Mouse (Mus musculus) midbrain, embryonic 13.5 days (tissue): ENCODE measurements around the gene Fkbpl. TPM values are rescaled to one million over a fixed set of nuclear protein-coding genes. Genes with fewer than 3 reads are reported as not detected.

Experiments
- ATAC-seq: fragments of 200-750 bp; cut with Nextera tagmentation; 2 replicates; pipeline ENCODE4 v1.8.0; 2017; ENCODE audit warnings: mild to moderate bottlenecking, moderate TSS enrichment, moderate library complexity
- H3K27ac ChIP-seq: fragments of 300-500 bp; sonication (generic); 2 replicates; pipeline ENCODE4 v1.5.1; 2015; ENCODE audit warnings: inconsistent platforms, mild to moderate bottlenecking, moderate library complexity
- H3K27me3 ChIP-seq: fragments of 300-500 bp; sonication (generic); 2 replicates; pipeline ENCODE4 v1.6.1; 2015; ENCODE audit warnings: mild to moderate bottlenecking, inconsistent platforms
- H3K36me3 ChIP-seq: fragments of 300-500 bp; sonication (generic); 2 replicates; pipeline ENCODE4 v1.6.1; 2015; ENCODE audit warnings: mild to moderate bottlenecking, inconsistent platforms
- H3K4me1 ChIP-seq: fragments of 300-500 bp; sonication (generic); replicated peaks from 2 replicates; pipeline ENCODE4 v1.6.1; 2015; ENCODE audit warnings: inconsistent platforms
- H3K4me2 ChIP-seq: fragments of 300-500 bp; sonication (generic); replicated peaks from 2 replicates; pipeline ENCODE4 v1.6.1; 2015; ENCODE audit warnings: moderate library complexity, mild to moderate bottlenecking, inconsistent platforms
- H3K4me3 ChIP-seq: fragments of 300-500 bp; sonication (generic); replicated peaks from 2 replicates; pipeline ENCODE4 v1.5.1; 2015; ENCODE audit warnings: mild to moderate bottlenecking, inconsistent platforms
- H3K9ac ChIP-seq: fragments of 300-500 bp; sonication (generic); replicated peaks from 2 replicates; pipeline ENCODE4 v1.6.1; 2015; ENCODE audit warnings: mild to moderate bottlenecking, inconsistent platforms
- H3K9me3 ChIP-seq: fragments of 300-500 bp; sonication (generic); 2 replicates; pipeline ENCODE4 v1.6.1; 2016; ENCODE audit warnings: mild to moderate bottlenecking, inconsistent platforms
- WGBS: fragments of 180-500 bp; shearing (Covaris S2); methylation state at CpG from one replicate; pipeline ENCODE4 v1.1.7; 2015; 5-methylcytosine and 5-hydroxymethylcytosine counted together
- polyA plus RNA-seq: library from polyadenylated mRNA; unstranded; fragments of >200 nt; fragmentation: Nextera tagmentation; extraction: Ambion mirVana; gene quantifications from 2 replicates; pipeline ENCODE4 v1.2.1, GENCODE M21; 2015

Gene Fkbpl
- polyA plus RNA-seq, 1 experiment from 2014 or later, result 18.9 TPM

DNA sequence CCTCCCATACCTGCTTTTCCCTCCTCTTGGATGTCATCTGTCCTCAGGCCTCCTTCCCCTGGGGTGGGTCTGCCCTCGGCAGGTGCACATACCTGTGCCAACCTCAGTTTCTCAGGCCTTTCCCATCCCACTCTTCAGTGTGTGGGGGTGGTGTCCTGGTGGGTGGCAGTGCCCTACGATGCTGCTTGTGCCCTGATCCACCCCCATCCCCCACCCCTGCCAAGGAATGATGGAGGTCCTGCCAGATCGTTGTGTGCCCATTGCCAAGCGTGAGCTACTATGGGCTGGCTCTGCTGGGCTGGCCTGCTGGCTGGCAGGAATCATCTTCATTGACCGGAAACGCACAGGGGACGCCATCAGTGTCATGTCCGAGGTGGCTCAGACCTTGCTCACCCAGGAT is 33.5 kb upstream of the Fkbpl start:
- H3K9ac ChIP-seq, result no peak overlapping the region
- no peaks in the 10 kb centered on the region for H3K9me3 ChIP-seq
- H3K36me3 ChIP-seq, result peaks cover 67% of the 10 kb centered on the region
- no peaks in the 10 kb centered on the region for H3K27me3 ChIP-seq
- H3K4me3 ChIP-seq, result no peak overlapping the region
- ATAC-seq, result no peak
- H3K4me1 ChIP-seq, result peaks cover 31% of the 10 kb centered on the region
- 91% methylated on average over 8 of the region's 8 CpGs for WGBS
- no peak overlapping the region for H3K27ac ChIP-seq
- no peak overlapping the region for H3K4me2 ChIP-seq

DNA sequence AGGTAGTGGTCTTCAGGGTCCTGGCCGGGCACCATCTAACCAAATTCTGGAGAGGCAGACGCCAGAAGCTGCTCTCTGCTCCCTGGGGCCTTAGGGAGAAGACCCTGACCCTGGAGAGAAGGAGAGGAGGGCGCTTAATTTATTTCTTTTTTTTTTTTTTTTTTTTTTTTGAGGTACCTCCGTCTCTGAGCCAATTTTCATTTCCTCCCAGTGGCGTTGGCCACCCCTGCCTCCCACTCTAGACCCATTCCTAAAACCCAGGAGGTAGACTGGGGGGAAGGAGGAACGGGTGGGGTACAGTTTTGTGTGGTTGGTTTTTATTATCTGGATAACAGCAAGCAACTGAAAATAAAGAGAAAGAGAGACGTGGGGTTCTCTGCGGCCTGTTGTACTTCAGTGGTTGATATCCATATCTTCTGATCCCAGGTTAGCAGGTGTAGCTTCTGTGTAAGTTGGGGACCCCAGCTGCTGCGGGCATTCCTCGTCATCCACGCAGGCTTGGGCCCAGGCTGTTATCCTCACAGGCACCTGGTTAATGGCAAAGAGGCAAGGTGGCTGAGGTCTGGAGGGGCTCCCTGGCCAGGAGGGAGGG is 31.4 kb upstream of the Fkbpl start:
- Histone ChIP-seq H3K4me2 (no peak overlapping the region), H3K4me1 (peaks cover 12% of the 10 kb centered on the region), H3K27ac (no peak overlapping the region), H3K4me3 (no peak overlapping the region), H3K9me3 (no peaks in the 10 kb centered on the region), H3K27me3 (no peaks in the 10 kb centered on the region), H3K36me3 (peaks cover 79% of the 10 kb centered on the region), H3K9ac (no peak overlapping the region)
- WGBS, result 85% methylated on average over 11 of the region's 11 CpGs
- no peak for ATAC-seq

GRCm38 (mm10) chr17:34613830-34614229 is 30.7 kb upstream of the Fkbpl start:
- Histone ChIP-seq H3K9ac (no peak overlapping the region), H3K9me3 (no peaks in the 10 kb centered on the region), H3K27ac (no peak overlapping the region), H3K4me3 (no peak overlapping the region), H3K4me2 (no peak overlapping the region), H3K27me3 (no peaks in the 10 kb centered on the region), H3K4me1 (peaks cover 5% of the 10 kb centered on the region), H3K36me3 (peaks cover 78% of the 10 kb centered on the region)
- 89% methylated on average over 10 of the region's 10 CpGs for WGBS
- no peak; the same call in 1 of the 2 replicates for ATAC-seq

DNA sequence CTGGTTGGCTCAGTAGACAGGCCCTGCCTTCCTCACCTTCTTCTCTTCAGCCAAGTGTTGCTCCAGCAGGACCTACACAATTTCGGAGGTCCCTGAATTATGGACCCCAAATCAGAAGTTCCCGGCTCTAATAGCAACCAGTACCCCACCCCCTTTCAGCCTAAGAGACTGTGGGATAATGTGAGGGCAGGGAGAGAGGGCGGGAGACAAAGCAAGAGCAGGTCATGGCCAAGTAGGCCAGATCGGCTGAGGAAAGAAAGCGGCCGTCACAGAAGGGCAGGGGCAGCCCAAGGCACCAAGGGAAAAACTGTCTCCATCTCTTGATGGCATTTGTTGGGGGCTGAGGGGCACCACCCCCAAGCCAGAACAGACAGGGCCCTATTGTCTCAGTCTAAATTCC is 28.7 kb upstream of the Fkbpl start, which contains the start of gene Egfl8:
Egfl8 (minus strand) TSS at position 101 of the 400 bp plus-strand sequence.
- peaks cover 79% of the 10 kb centered on the region for H3K36me3 ChIP-seq
- no peak within 1 kb of the TSS for H3K4me2 ChIP-seq
- H3K9ac ChIP-seq, result peak within 1 kb of the TSS; percentile 39; the same call in 1 of the 2 replicates

GRCm38 (mm10) chr17:34618999-34619398 is 25.6 kb upstream of the Fkbpl start:
- Histone ChIP-seq H3K4me3 (no peak overlapping the region), H3K27me3 (no peaks in the 10 kb centered on the region), H3K9me3 (no peaks in the 10 kb centered on the region), H3K4me1 (no peaks in the 10 kb centered on the region), H3K9ac (no peak overlapping the region), H3K4me2 (no peak overlapping the region), H3K27ac (no peak overlapping the region), H3K36me3 (peaks cover 68% of the 10 kb centered on the region)
- WGBS, result 11% methylated on average over 6 of the region's 6 CpGs
- no peak for ATAC-seq

More for the DNA sequence above, 28.7 kb upstream of the Fkbpl start, which contains the start of gene Egfl8:
- WGBS, result 68% methylated on average over 6 of the region's 6 CpGs
- no peak within 1 kb of the TSS for H3K4me3 ChIP-seq
- ATAC-seq, result no peak
- peak within 1 kb of the TSS; percentile 19; the same call in 1 of the 2 replicates for H3K27ac ChIP-seq
- H3K4me1 ChIP-seq, result no peaks in the 10 kb centered on the region
- H3K9me3 ChIP-seq, result no peaks in the 10 kb centered on the region
- H3K27me3 ChIP-seq, result no peaks in the 10 kb centered on the region

- H3K36me3 ChIP-seq, result peaks cover 50% of the 10 kb centered on the region
- no peak overlapping the region for H3K27ac ChIP-seq
- H3K27me3 ChIP-seq, result no peaks in the 10 kb centered on the region
- WGBS, result 87% methylated on average over 8 of the region's 8 CpGs
- no peak overlapping the region for H3K4me3 ChIP-seq
- peaks cover 7% of the 10 kb centered on the region for H3K4me1 ChIP-seq
- no peak overlapping the region for H3K9ac ChIP-seq
- no peak overlapping the region for H3K4me2 ChIP-seq
- no peaks in the 10 kb centered on the region for H3K9me3 ChIP-seq
- no peak for ATAC-seq
Measured at GRCm38 (mm10) chr17:34621006-34621405, 23.6 kb upstream of the Fkbpl start.

GRCm38 (mm10) chr17:34623161-34623560 is 21.4 kb upstream of the Fkbpl start:
- WGBS, result 89% methylated on average over 9 of the region's 9 CpGs
- ATAC-seq, result no peak
- Histone ChIP-seq H3K9me3 (no peaks in the 10 kb centered on the region), H3K9ac (no peak overlapping the region), H3K4me2 (no peak overlapping the region), H3K36me3 (peaks cover 34% of the 10 kb centered on the region), H3K4me1 (peaks cover 21% of the 10 kb centered on the region), H3K4me3 (no peak overlapping the region), H3K27ac (no peak overlapping the region), H3K27me3 (no peaks in the 10 kb centered on the region)

GRCm38 (mm10) chr17:34624981-34625380 is 19.6 kb upstream of the Fkbpl start:
- H3K9ac ChIP-seq, result no peak overlapping the region
- H3K27ac ChIP-seq, result no peak overlapping the region
- peaks cover 39% of the 10 kb centered on the region for H3K4me1 ChIP-seq
- H3K9me3 ChIP-seq, result no peaks in the 10 kb centered on the region
- no peak overlapping the region for H3K4me3 ChIP-seq
- ATAC-seq, result no peak
- H3K4me2 ChIP-seq, result no peak overlapping the region
- peaks cover 31% of the 10 kb centered on the region for H3K36me3 ChIP-seq
- peaks cover 2% of the 10 kb centered on the region for H3K27me3 ChIP-seq
- WGBS, result 92% methylated on average over 3 of the region's 3 CpGs

DNA sequence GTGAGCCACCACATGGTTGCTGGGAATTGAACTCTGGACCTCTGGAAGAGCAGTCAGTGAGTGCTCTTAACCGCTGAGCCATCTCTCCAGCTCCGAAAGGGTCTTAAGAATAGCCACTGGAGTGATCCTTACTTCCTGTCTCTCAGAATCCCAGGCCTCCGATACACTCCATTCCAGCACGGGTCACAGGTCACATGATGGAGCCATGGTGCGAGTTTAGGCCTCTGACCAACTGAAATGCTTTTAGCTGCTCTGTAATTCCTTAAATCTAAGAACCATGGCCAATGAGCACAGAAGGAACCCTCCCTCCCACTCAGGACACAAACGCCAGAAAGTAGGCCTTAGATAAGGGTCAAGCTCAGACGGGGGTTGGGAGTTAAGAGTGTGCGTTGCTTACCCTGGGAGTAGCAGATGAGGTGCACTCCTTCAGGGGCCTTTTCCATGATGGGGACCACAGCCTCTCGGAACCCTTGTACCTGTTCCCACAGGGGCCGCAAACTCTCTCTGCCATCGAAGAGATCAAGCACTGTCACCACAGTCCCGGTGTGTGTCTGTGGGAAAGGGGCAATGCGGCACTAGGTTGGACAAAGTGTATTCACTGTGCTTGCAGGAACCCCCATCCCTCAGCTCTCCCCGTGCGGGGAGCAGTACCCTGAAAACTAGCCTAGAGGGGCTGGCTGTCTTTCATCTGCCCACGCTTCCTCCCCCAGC is 18.3 kb upstream of the Fkbpl start:
- Histone ChIP-seq H3K4me3 (peak overlapping the region; percentile 80), H3K27ac (peak overlapping the region; percentile 94), H3K9me3 (no peaks in the 10 kb centered on the region), H3K9ac (peak overlapping the region; percentile 83), H3K27me3 (peaks cover 15% of the 10 kb centered on the region), H3K4me2 (peak overlapping the region; percentile 91), H3K36me3 (peaks cover 19% of the 10 kb centered on the region), H3K4me1 (peaks cover 52% of the 10 kb centered on the region)
- no peak; the same call in 1 of the 2 replicates for ATAC-seq
- 50% methylated on average over 16 of the region's 16 CpGs for WGBS

DNA sequence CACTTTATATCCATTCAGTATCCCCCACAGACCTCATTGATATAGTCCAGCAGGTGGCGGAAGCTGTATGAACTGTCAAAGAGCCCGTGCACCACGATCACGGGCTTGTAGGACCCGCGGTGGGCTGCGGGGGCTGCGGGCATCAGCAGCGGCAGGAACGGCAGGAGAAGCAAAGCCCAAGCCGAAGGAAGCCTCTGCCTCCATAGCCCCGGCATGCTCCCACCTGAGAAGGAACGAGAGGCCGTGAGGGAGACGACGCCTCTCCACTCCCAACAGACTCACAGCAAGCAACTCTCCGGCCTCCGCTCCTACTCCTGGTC is 17.8 kb upstream of the Fkbpl start:
- peaks cover 20% of the 10 kb centered on the region for H3K27me3 ChIP-seq
- H3K4me1 ChIP-seq, result peaks cover 57% of the 10 kb centered on the region
- peak overlapping the region; percentile 80 for H3K4me3 ChIP-seq
- peak overlapping the region; percentile 94 for H3K27ac ChIP-seq
- peaks cover 14% of the 10 kb centered on the region for H3K36me3 ChIP-seq
- no peaks in the 10 kb centered on the region for H3K9me3 ChIP-seq
- peak; percentile 38 for ATAC-seq
- H3K9ac ChIP-seq, result peak overlapping the region; percentile 83
- peak overlapping the region; percentile 91 for H3K4me2 ChIP-seq
- under 1% methylated on average over 18 of the region's 18 CpGs for WGBS

DNA sequence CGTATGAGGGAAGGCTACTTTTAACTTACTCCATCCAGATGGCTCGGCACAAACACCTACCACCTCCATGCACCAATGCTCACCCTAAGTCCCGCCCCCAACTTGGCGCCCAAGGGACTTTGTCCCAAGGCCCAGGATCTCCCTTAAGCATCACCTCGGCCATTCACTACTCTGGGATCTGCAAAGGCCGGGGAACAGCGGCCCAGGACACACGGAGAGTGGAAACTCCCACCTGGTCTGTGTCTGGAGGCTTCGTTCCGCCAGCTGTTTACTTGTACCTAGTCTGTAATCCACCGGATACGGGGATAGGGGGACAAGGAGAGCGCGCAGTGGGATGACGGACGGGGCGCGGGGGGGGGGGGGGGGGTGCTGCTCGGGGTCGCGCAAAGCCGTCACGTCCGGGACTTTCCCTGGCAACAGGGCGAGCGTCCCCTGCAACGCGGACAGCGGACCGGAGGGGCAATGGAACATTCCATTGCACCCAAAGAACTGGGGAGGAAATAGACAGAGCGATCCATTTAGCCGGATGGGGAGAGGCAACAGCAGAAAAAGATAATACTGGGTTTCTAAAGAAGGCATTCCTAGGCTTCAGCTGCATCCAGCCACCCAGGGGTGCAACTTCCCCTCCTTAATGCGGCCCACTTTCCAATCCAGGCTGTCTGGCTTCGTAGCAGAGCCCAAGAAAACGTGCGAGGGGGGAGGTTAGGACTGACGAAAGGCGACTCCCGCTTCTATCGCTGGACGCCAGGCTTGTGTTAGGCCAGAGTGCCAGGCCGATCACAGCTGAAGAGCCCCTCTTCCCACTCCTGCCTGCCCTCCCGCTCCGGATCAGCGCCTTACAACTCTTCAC is 17.2 kb upstream of the Fkbpl start:
- peak overlapping the region; percentile 83 for H3K9ac ChIP-seq

More for the DNA sequence above, 17.2 kb upstream of the Fkbpl start:
- peak; percentile 76 for ATAC-seq
- H3K4me1 ChIP-seq, result peaks cover 63% of the 10 kb centered on the region
- peaks cover 25% of the 10 kb centered on the region for H3K27me3 ChIP-seq
- H3K4me2 ChIP-seq, result peak overlapping the region; percentile 91
- no peaks in the 10 kb centered on the region for H3K9me3 ChIP-seq
- under 1% methylated on average over 44 of the region's 45 CpGs for WGBS
- peak overlapping the region; percentile 94 for H3K27ac ChIP-seq
- peak overlapping the region; percentile 80 for H3K4me3 ChIP-seq
- peaks cover 9% of the 10 kb centered on the region for H3K36me3 ChIP-seq
